In the genomic region with DNA sequence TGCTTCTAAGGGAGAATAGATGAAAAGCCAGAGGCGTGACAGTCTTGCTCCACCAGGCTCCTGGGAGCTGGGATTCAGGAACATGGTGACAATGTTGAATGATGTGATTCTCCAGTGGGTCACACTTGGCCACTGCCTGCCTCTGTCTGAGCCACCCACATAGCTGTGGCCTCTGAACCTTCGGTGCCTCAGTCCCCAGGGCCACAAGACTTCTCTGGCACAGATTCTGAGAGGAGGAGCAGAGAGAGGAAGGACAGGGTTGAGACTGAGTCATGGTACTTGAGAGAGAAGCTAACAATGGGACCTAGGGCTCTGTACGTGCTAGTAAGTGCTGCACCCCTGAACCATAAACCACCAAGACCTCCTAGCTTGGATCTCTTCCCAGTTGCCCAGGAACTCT, we compare ENCODE assay signal across 21 mouse cellular contexts.
A peak's percentile ranks its signal among the peaks of the same experiment; 100 is the strongest.
DNase-seq lines count a peak whose midpoint lies in the region; TF ChIP-seq lines count a peak whose summit lies in the region.
"Had no signal": no experiment of that assay in that cellular context is flagged by ENCODE, and none has a peak within 500 bp of the region (broad histone marks: within the 10 kb centered on the region; RNA-seq: fewer than 3 reads in every experiment).

No protein-coding gene starts in this region.

- no peak overlapping the region for H3K9ac ChIP-seq in CH12.LX (ENCODE audit: insufficient read depth, low read depth)
- H3K9ac ChIP-seq: forebrain, embryonic 13.5 days; hindbrain, embryonic 15.5 days; limb, embryonic 12.5 days; liver, postnatal 0 days had no signal

- no peaks in the 10 kb centered on the region for H3K36me3 ChIP-seq in CH12.LX (replicated peaks in 1 of 2; ENCODE audit: control insufficient read depth in 1 of 2, insufficient read depth in 1 of 2, low read length in 1 of 2)
- H3K36me3 ChIP-seq in embryonic facial prominence, embryonic 10.5 days (replicated peaks) = peaks cover 10% of the 10 kb centered on the region; the same call in 1 of the 2 replicates
- H3K36me3 ChIP-seq: hindbrain, embryonic 15.5 days had no signal

- dilution Hi-C loops in CH12.LX (cut with MboI; ENCODE audit: extremely low pct_ligation_motif_present, extremely low pct_unique_long_range_greater_than_20kb, low sequenced_read_pairs) = no loop called here

- H3K27ac ChIP-seq in CH12.LX (ENCODE audit: insufficient read depth, low read depth) = no peak overlapping the region
- peak overlapping the region; percentile 30; the same call in 1 of the 2 replicates for H3K27ac ChIP-seq in embryonic facial prominence, embryonic 10.5 days (replicated peaks)
- H3K27ac ChIP-seq: forebrain, embryonic 13.5 days; hindbrain, embryonic 15.5 days; layer of hippocampus, adult 2 months had no signal

- no peak for TF ChIP-seq EP300 in CH12.LX (IDR thresholded peaks at IDR 0.05; ENCODE audit: low read length)

- peaks cover 4 to 6% of the 10 kb centered on the region in 2 experiments; a peak in 3 of 4 replicates for H3K4me1 ChIP-seq in CH12.LX (ENCODE audit: control insufficient read depth in 1 of 2, insufficient read depth in 2 of 2)
- H3K4me1 ChIP-seq in embryonic facial prominence, embryonic 10.5 days = peaks cover 51% of the 10 kb centered on the region
- H3K4me1 ChIP-seq: forebrain, embryonic 13.5 days had no signal

- TF ChIP-seq CTCF in CH12.LX (conservative IDR thresholded peaks at IDR 0.05 in 1 of 2, IDR thresholded peaks at IDR 0.05 in 1 of 2; ENCODE audit: low read depth in 2 of 2, low read length in 2 of 2) = no peak

- H3K4me2 ChIP-seq in CH12.LX (ENCODE audit: insufficient read depth, low read depth, poor library complexity, severe bottlenecking) = peak overlapping the region; percentile 44; the same call in 1 of the 2 replicates
- H3K4me2 ChIP-seq: forebrain, embryonic 13.5 days; hindbrain, embryonic 15.5 days; limb, embryonic 12.5 days; liver, embryonic 11.5 days had no signal

- peaks cover 64% of the 10 kb centered on the region for H3K27me3 ChIP-seq in CH12.LX (replicated peaks)
- no peaks in the 10 kb centered on the region for H3K27me3 ChIP-seq in embryonic facial prominence, embryonic 10.5 days (replicated peaks; ENCODE audit: low read depth, poor library complexity, severe bottlenecking)
- H3K27me3 ChIP-seq: forebrain, embryonic 13.5 days; hindbrain, embryonic 15.5 days; limb, embryonic 12.5 days had no signal

- WGBS in embryonic facial prominence, embryonic 10.5 days = 90% methylated on average over 3 of the region's 3 CpGs

- H3K79me2 ChIP-seq in CH12.LX (replicated peaks; ENCODE audit: control insufficient read depth, extremely low read depth, insufficient read depth, poor library complexity, severe bottlenecking) = no peaks in the 10 kb centered on the region

- TF ChIP-seq RAD21 in CH12.LX (IDR thresholded peaks at IDR 0.05; ENCODE audit: low read depth, low read length) = no peak

- no peak overlapping the region for H3K4me3 ChIP-seq in CH12.LX (replicated peaks in 1 of 3; ENCODE audit: low read depth in 2 of 3, low read length in 2 of 3, poor library complexity in 1 of 3)
- no peak overlapping the region for H3K4me3 ChIP-seq in embryonic facial prominence, embryonic 10.5 days
- H3K4me3 ChIP-seq: forebrain, embryonic 13.5 days; hindbrain, embryonic 15.5 days; layer of hippocampus, adult 2 months; limb, embryonic 12.5 days had no signal

- no peak for TF ChIP-seq POLR2A in CH12.LX (IDR thresholded peaks at IDR 0.05; ENCODE audit: low read depth, low read length)

- peaks cover 9% of the 10 kb centered on the region for H3K9me3 ChIP-seq in CH12.LX (replicated peaks; ENCODE audit: low read length)
- H3K9me3 ChIP-seq in embryonic facial prominence, embryonic 10.5 days = peaks cover 3% of the 10 kb centered on the region; the same call in 1 of the 2 replicates
- H3K9me3 ChIP-seq: forebrain, embryonic 13.5 days had no signal

- in situ Hi-C loops in CH12.LX (cut with MboI; ENCODE audit: low pct_ligation_motif_present, low pct_unique_long_range_greater_than_20kb, low sequenced_read_pairs) = no loop called here

- peak; percentile 20 to 46 for DNase-seq in lung, adult 18-20 months
- no peak for DNase-seq in lung, postnatal 14 days
- no peak for DNase-seq in CH12.LX (ENCODE audit: extremely low read depth)
- no peak for DNase-seq in embryonic facial prominence, embryonic 10.5 days (ENCODE audit: low spot score)
- DNase-seq in lung, postnatal 25 days (ENCODE audit: low spot score) = peak; percentile 26
- no peak for DNase-seq in retina, embryonic 14.5 days (ENCODE audit: low spot score)
- no peak for DNase-seq in cerebellum, adult 9-10 months
- DNase-seq: B cell, adult 2 months; cerebellum, adult 2 months; cerebellum, postnatal 36 days; embryo, embryonic 11 days; heart, postnatal 4 days; kidney, postnatal 25 days; liver, postnatal 0 days; right cerebral cortex, postnatal 14 days; thymus, postnatal 25 days had no signal

TF ChIP-seq in CH12.LX, 34 proteins besides CTCF, POLR2A, EP300 and RAD21:
- TF ChIP-seq MAZ (IDR thresholded peaks at IDR 0.05; ENCODE audit: low read depth, low read length) = no peak
- TF ChIP-seq ZMIZ1 (IDR thresholded peaks at IDR 0.05; ENCODE audit: low read depth, low read length) = no peak
- TF ChIP-seq ZKSCAN1 (IDR thresholded peaks at IDR 0.05; ENCODE audit: borderline replicate concordance, low read depth, low read length) = no peak
- no peak for TF ChIP-seq MAFK (IDR thresholded peaks at IDR 0.05; ENCODE audit: insufficient replicate concordance, low read length)
- TF ChIP-seq PAX5 (IDR thresholded peaks at IDR 0.05; ENCODE audit: low read length) = no peak
- TF ChIP-seq TBP (conservative IDR thresholded peaks at IDR 0.05; ENCODE audit: low read depth, low read length) = no peak
- no peak for TF ChIP-seq HCFC1 (IDR thresholded peaks at IDR 0.05; ENCODE audit: low read depth, low read length)
- no peak for TF ChIP-seq MEF2A (IDR thresholded peaks at IDR 0.05; ENCODE audit: borderline replicate concordance, low read depth, low read length)
- TF ChIP-seq JUN (IDR thresholded peaks at IDR 0.05; ENCODE audit: insufficient read depth, low read depth, low read length) = no peak
- TF ChIP-seq POLR2AphosphoS2 (IDR thresholded peaks at IDR 0.05; ENCODE audit: low read depth, low read length) = no peak
- no peak for TF ChIP-seq MAX (IDR thresholded peaks at IDR 0.05; ENCODE audit: low read length)
- no peak for TF ChIP-seq CHD2 (IDR thresholded peaks at IDR 0.05; ENCODE audit: low read length)
- no peak for TF ChIP-seq ZC3H11A (IDR thresholded peaks at IDR 0.05; ENCODE audit: low read depth, low read length)

Comparison
In these comparisons a context has a peak if more than half of its experiments do, and no peak if none do; other contexts are left out.
1. DNase-seq: peak in lung, adult 18-20 months (2 of 2) and lung, postnatal 25 days (single experiment); none in lung, postnatal 14 days (single experiment), CH12.LX (single experiment), embryonic facial prominence, embryonic 10.5 days (single experiment), retina, embryonic 14.5 days (single experiment) and cerebellum, adult 9-10 months (single experiment).